Mouse (Mus musculus) ES-Bruce4 (cell line): ENCODE results near the gene Trip11. TPM values are rescaled to one million over a fixed set of nuclear protein-coding genes. Genes with fewer than 3 reads are reported as not detected.

Experiments used
- H3K27ac ChIP-seq: 2 replicates; pipeline ENCODE4 v1.5.1; 2012; ENCODE audit warnings: low read length, inconsistent platforms; ENCODE audit not compliant: insufficient read depth
- H3K27me3 ChIP-seq: 2 replicates; pipeline ENCODE4 v1.6.1; 2012; ENCODE audit warnings: mild to moderate bottlenecking, low read length, inconsistent platforms; ENCODE audit not compliant: control insufficient read depth, poor library complexity, insufficient read depth, severe bottlenecking
- H3K36me3 ChIP-seq: 2 replicates; pipeline ENCODE4 v1.6.1; 2012; ENCODE audit warnings: inconsistent platforms, mild to moderate bottlenecking, low read length, moderate library complexity; ENCODE audit not compliant: control insufficient read depth, poor library complexity, insufficient read depth, severe bottlenecking
- H3K4me1 ChIP-seq: one replicate; pipeline ENCODE4 v1.8.1; 2011; ENCODE audit warnings: low read length; ENCODE audit not compliant: control insufficient read depth, insufficient read depth
- H3K4me3 ChIP-seq: 2 replicates; pipeline ENCODE4 v1.5.1; 2011; ENCODE audit warnings: low read depth, mild to moderate bottlenecking, low read length
- H3K9ac ChIP-seq: 2 replicates; pipeline ENCODE4 v1.6.1; 2012; ENCODE audit warnings: low read depth, mild to moderate bottlenecking, inconsistent platforms; ENCODE audit not compliant: poor library complexity, severe bottlenecking
- H3K9me3 ChIP-seq: replicated peaks from 2 replicates; pipeline ENCODE4 v1.6.1; 2012; ENCODE audit warnings: mild to moderate bottlenecking, low read length, inconsistent platforms; ENCODE audit not compliant: control insufficient read depth, poor library complexity, insufficient read depth, severe bottlenecking
- CTCF ChIP-seq: IDR thresholded peaks from one replicate; pipeline ENCODE4 v1.8.1; 2011; ENCODE audit warnings: low read depth, low read length
- EP300 ChIP-seq: IDR thresholded peaks from 2 replicates; pipeline ENCODE4 v1.6.1; 2011; ENCODE audit warnings: low read depth, low read length; ENCODE audit not compliant: insufficient read depth
- POLR2A ChIP-seq: IDR thresholded peaks from one replicate; pipeline ENCODE4 v1.8.1; 2011; ENCODE audit warnings: low read length; ENCODE audit not compliant: insufficient read depth
- polyA plus RNA-seq: library from polyadenylated mRNA; stranded (reverse); fragments of >200 nt; gene quantifications from 2 replicates; pipeline ENCODE4 v1.2.4, GENCODE M21; 2011; ENCODE audit warnings: low read depth; ENCODE audit not compliant: missing spikeins, insufficient read depth, insufficient read length

Trip11 gene
- polyA plus RNA-seq, 1 experiment: 23.7 TPM

DNA sequence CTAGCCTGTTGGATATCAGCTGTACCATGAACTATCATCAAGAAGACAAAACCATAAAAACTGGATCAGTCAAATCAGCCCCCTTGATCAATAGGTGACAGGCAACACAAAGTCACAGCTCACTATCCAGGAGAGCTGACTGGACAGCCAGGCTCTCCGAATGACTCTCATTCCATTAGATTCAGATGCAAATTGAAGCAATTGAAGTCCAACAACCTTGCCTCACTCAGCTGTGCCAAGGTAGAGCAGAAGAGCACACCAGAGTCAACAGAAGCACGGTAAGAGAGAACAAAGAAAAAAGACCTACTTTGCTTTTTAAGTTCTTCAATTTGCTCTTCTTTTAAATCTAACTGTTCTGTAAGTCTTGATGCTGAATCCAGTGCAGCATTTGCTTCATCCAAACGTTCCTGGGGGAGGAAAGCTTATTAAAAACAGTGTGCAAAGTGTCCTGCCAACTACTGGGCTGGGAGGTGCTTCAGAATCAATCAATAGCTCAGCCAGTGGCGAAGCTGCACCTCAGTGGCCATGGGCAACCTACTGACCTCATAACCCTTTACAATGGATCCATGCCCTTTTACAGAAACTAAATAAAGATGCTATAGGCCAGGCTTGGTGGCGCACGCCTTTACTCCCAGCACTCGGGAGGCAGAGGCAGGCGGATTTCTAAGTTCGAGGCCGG, 50.6 kb downstream of the Trip11 start:
- Histone ChIP-seq H3K27me3 (no peaks in the 10 kb centered on the region), H3K4me1 (no peaks in the 10 kb centered on the region), H3K9ac (no peak overlapping the region), H3K4me3 (no peak overlapping the region), H3K27ac (no peak overlapping the region; the same call in 1 of the 2 replicates), H3K9me3 (no peaks in the 10 kb centered on the region), H3K36me3 (no peaks in the 10 kb centered on the region)
- TF ChIP-seq POLR2A: no peak
- TF ChIP-seq EP300: no peak
- no peak for TF ChIP-seq CTCF

DNA sequence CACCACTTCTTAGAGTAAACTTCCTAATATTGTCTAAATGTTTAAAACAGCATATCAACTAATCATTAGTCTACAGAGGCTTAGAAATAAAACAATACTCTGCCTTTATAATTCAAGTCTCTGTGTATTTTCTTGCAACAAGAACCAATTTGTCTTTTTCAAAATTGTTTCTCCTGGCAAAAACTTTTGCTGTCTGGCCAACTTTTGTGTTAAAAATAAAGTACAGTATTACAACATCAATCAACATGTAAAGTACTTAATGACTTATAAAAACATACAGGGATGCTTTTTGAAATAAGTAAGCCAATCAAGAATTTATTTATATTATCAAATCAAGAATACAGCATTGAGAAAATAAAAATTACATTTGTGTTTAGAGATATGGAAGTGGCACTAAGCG, 52.8 kb downstream of the Trip11 start:
- Histone ChIP-seq H3K4me1 (no peaks in the 10 kb centered on the region), H3K27ac (no peak overlapping the region), H3K9me3 (no peaks in the 10 kb centered on the region), H3K4me3 (no peak overlapping the region), H3K9ac (no peak overlapping the region), H3K36me3 (no peaks in the 10 kb centered on the region), H3K27me3 (no peaks in the 10 kb centered on the region)
- TF ChIP-seq EP300 (no peak), POLR2A (no peak), CTCF (no peak)

DNA sequence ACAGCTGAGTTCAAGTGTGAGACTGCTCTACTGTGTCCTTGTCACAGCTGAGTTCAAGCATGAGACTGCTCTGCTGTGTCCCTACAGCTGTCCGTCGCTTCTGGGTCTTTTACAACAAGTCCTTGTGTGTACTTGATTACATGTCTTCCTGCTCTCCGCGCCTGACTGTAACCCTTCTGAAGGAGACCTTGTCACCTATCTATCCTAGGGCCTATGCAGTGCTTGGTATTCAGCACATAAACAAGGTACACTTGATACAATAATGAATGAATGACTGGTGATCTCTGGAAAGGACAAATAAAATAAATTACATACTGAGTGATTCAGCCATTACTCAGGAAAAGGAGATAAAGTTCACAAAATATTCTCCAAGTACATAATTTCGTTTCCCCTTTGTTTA, 55.1 kb downstream of the Trip11 start:
- Histone ChIP-seq H3K27ac (no peak overlapping the region), H3K9me3 (no peaks in the 10 kb centered on the region)
- TF ChIP-seq EP300 (no peak), CTCF (no peak), POLR2A (no peak)

DNA sequence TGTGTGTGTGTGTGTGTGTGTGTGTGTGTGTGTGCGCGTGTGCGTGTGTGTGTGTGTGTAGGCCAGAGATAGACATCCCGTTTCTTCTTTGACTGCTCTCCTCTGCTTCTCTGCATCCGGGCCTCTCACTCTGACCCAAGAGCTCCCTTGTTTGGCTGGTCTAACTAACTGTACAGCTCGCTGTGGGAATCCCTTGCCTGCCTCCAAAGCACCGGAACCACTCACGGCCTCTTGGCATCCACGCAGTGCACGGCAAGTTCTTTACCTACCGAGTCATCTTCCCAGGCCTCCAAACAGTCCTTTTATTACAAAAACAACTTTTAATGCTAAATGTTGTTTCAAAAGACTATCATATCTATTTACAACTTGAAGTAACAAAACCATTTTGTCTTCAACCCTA, 58.7 kb downstream of the Trip11 start:
- no peak for TF ChIP-seq POLR2A
- TF ChIP-seq CTCF: no peak
- TF ChIP-seq EP300: no peak
- no peaks in the 10 kb centered on the region for H3K36me3 ChIP-seq
- H3K9me3 ChIP-seq: no peaks in the 10 kb centered on the region
- H3K27me3 ChIP-seq: no peaks in the 10 kb centered on the region
- no peak overlapping the region for H3K9ac ChIP-seq
- H3K4me3 ChIP-seq: no peak overlapping the region
- H3K27ac ChIP-seq: no peak overlapping the region
- no peaks in the 10 kb centered on the region for H3K4me1 ChIP-seq

More for the DNA sequence above, 55.1 kb downstream of the Trip11 start:
- Histone ChIP-seq H3K4me1 (no peaks in the 10 kb centered on the region), H3K36me3 (no peaks in the 10 kb centered on the region), H3K9ac (no peak overlapping the region), H3K4me3 (no peak overlapping the region), H3K27me3 (no peaks in the 10 kb centered on the region)

DNA sequence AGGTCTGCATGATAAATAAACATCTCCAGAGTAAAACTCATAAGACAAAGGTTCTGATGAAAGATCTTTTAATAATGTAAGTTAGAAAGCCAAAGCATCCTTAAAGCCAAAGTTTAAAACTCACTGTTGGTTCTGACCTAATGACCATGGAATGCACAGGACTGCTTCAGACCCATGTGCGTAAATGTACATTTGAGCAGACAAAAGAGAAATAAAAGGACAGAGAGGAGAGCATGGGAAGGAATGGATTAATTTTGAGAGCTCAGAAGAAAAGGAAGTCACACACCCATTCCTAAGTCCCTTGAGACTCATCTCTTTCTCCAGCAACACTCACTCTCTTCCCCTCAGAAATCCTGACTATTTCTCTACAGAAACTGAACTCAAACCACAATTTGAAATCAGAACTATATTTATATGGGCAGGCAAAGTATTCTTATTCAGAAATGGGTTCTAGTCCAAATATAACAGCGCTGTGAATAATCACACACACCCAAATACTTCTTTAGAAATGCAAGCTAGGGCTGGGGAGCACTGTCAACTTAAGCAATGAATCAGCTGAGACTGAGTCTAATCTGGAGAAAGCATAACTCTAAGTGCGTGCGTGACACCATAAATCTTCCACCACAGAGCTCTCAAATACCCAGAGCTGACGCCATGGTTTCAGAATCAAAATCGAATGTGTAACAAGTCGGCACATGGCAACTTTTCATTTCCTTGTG, 61.1 kb downstream of the Trip11 start:
- H3K9ac ChIP-seq: no peak overlapping the region
- H3K4me3 ChIP-seq: no peak overlapping the region
- no peaks in the 10 kb centered on the region for H3K9me3 ChIP-seq
- H3K27ac ChIP-seq: no peak overlapping the region
- no peaks in the 10 kb centered on the region for H3K4me1 ChIP-seq
- no peaks in the 10 kb centered on the region for H3K27me3 ChIP-seq
- TF ChIP-seq EP300 (no peak), CTCF (no peak), POLR2A (no peak)
- H3K36me3 ChIP-seq: no peaks in the 10 kb centered on the region

DNA sequence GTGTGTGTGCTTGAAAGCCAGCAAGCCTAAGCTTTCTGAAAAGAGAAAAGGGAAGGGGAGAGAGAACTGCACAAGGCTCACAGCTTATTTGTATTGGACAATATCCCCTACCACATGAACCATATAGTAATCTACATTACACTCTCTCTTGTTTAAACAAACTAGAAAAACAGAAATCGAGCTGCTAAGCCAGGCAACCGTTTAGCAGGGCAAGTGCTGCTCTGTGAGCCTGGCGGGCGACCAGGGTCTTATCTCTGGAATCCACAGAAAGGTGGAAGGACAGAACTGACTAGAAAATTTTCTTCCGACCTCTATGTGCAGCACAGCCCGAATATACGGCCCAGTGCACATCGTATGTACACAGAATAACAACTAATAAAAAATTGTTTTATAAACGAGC, 61.8 kb downstream of the Trip11 start:
- Histone ChIP-seq H3K27ac (no peak overlapping the region), H3K36me3 (no peaks in the 10 kb centered on the region), H3K9ac (no peak overlapping the region), H3K27me3 (no peaks in the 10 kb centered on the region), H3K9me3 (no peaks in the 10 kb centered on the region), H3K4me3 (no peak overlapping the region), H3K4me1 (no peaks in the 10 kb centered on the region)
- TF ChIP-seq EP300 (no peak), CTCF (no peak), POLR2A (no peak)
